Mouse (Mus musculus) heart, postnatal 14 days (tissue): Measurements from ENCODE around the gene Rack1. TPM values are rescaled to one million over a fixed set of nuclear protein-coding genes. Genes with fewer than 3 reads are reported as not detected.
"Not testable (repeated sequence)": the region's sequence is repeated elsewhere in the genome, so short reads cannot be mapped to it uniquely, and the experiment has no call there.

Experiments
- DNase-seq, 2 experiments: peaks; one replicate each; pipeline ENCODE4 v3.0.0; 2021 to 2022
- intact Hi-C: fragments of 180-260 bp; cut with DNase I; formaldehyde crosslinking; loops from one replicate; pipeline ENCODE4 v1.15.1; 2025
- long read RNA-seq, 2 experiments: library from polyadenylated mRNA; stranded (forward); transcript quantifications; one replicate each; pipeline ENCODE4 v2.0.0; 2021
- total RNA-seq, 2 experiments: library from RNA; stranded (reverse); gene quantifications; 2 replicates each; pipeline ENCODE4 v1.2.3; 2021

Rack1 gene
- 100 to 1,000 TPM; 400 to 478 TPM for total RNA-seq
- long read RNA-seq, experiment 1, transcript Rack1-201 (8 exons, 1,447 nt) = major isoform, 97 of 107 reads
- long read RNA-seq, experiment 1, partial matches to known transcripts = 7 of 107 reads
- long read RNA-seq, experiment 1, other reads (novel, unspliced or antisense) = 2 of 107 reads
- long read RNA-seq, experiment 2, transcript Rack1-201 (8 exons, 1,447 nt) = major isoform, 74 of 82 reads
- long read RNA-seq, experiment 2, partial matches to known transcripts = 6 of 82 reads
- long read RNA-seq, experiment 2, other reads (novel, unspliced or antisense) = 1 of 82 reads

DNA sequence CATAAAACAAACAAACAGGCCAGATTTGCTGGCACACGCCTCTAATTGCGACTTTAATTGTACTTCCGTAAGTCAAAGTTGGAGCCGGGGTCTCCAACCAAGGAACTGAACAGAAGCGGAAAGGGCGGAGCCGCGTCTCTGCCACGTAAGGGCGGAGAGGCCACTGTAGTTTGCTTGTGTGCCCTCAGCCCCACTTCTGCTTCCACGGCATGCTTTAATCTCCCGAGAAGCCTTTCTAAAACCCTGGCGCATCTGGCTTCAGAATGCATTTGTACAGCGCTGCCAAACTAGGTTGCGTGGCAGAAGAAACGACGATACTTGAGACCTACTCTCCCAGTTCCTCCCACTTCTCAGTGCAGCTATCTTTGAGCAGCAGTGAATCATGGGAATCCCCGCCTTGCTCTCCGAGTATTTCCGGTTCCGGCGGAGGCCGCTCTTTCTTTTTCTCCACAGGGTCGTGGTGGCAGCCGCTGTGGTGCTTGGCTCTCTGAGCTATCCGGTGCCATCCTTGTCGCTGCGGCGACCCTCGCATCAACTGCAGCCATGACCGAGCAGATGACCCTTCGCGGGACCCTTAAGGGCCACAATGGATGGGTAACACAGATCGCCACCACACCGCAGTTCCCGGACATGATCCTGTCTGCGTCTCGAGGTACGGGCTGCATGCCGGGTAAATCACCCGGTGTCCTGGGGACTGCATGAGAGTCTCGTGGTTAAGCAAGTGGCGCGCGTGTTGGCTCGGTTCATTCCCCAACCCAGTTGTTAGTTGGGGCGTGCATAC lies at the start of gene Rack1:
Gene Rack1, plus strand, starts transcription at position 412 of the 781 bp plus-strand sequence.
- peak; percentile 85 to 89 for DNase-seq
- intact Hi-C loops = loop anchor here (2.0 to 10.0 kb wide), 3 partner anchors 15 to 465 kb away; partner anchors contain the start of gene Zfp62

DNA sequence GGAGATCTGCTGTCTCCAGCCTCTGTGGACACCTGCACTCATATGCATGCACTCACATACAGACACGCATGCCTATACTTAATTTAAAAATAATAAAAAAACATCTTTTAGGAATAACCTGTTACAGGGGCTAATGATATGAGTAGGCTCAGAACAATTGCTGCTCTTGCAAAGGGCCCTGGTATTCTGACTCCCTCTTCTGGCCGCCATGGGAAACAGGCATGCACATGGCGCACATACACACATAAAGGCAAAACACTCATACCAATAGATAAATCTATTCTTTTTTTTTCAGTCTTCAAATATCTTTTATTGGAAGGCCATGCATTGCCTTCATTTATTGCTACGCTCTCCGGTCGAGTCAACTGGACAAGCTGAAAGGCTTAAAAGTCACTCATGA lies 49.7 kb upstream of the Rack1 start:
- intact Hi-C loops = no loop called here
- no peak for DNase-seq

DNA sequence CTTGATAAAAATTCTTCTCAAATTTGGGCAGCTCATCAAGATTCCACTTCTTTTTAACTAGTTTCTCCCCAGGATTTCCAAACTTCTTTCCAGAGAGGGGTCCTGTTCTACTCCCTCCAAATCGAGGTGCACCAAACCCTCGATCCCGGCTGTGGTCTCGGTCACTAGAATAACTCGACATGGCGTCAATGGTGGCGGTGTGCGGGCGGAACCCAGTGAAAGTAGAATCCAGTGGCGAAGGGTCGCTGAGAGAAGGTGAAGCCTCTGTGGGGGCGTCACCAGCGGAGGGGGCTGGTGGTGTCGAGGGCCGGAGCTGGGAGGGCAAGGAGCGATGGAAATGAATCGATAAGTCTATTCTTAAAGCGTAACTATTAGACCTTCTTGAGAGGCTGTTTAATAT lies 46.6 kb upstream of the Rack1 start:
- intact Hi-C loops = not testable (repeated sequence)

DNA sequence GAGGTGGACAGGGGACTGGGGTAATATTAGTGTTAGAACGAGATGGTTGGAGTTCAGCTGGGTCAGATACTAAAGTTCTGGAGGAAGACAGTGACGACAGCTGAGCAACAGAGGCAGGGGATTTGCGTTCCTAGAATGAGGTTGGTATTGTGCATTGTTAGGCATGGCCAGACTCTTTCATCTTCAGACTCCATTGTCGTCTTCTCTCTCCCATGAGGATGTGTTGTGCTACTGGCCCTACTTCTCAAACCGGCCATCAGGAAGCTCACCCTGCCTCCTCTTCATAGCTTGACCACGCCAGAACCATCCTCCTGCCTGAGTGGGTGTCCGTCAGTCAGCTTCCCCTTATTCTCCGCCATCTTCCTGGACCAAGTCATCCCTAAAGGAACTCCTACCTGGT lies 41.1 kb upstream of the Rack1 start:
- no peak for DNase-seq
- intact Hi-C loops = no loop called here

More for the DNA sequence above, 46.6 kb upstream of the Rack1 start:
- not testable (repeated sequence) for DNase-seq

DNA sequence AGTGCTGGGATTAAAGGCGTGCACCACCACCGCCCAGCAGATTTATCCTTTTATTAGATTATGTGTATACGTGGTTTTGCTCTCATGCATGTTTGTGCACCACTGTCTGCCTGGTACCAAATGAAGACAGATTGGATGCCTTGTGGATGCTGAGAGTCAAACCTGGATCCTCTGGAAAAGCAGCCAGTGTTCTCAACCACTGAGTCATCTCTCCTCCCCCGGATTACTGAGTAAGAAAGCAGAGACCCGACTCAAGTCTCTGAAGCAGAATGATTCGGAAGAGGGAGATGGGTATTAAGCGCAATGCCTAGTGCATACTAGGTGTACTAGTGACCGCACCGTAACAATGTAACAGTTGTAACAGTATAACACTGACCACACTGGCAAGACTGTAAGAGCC lies 36.0 kb upstream of the Rack1 start:
- intact Hi-C loops = no loop called here
- DNase-seq = no peak

DNA sequence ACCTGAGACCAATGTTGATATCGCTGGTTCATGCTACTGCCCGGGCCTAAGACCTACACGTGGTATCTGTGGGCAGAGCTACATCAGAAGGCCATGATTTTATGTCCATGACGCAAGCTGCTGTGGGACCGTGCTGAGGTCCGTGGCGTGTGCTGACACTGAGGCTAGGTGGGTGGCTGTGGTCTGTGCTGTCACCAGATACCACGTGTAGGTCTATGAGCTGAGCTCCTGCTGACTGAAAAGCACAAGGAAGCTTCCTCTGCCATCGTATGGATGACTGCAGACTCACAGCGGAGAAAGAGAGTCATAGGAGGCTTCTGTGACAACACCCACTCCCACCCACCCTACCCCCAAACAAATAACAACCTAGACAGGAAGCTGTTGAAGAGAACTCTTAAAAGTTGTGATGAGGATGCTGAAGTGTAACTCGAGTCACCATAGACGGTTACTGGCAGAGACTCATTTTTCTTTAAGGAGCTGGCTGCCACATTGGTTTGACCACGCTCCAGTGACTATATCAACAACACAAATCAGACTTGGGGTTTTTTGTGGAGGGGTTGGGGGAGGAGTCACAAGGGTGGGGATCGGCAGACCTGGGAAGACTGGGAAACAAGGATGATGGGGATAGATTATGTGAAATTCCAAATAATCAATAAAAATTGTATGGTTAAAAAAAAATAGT lies 32.8 kb upstream of the Rack1 start:
- intact Hi-C loops = no loop called here
- no peak for DNase-seq

DNA sequence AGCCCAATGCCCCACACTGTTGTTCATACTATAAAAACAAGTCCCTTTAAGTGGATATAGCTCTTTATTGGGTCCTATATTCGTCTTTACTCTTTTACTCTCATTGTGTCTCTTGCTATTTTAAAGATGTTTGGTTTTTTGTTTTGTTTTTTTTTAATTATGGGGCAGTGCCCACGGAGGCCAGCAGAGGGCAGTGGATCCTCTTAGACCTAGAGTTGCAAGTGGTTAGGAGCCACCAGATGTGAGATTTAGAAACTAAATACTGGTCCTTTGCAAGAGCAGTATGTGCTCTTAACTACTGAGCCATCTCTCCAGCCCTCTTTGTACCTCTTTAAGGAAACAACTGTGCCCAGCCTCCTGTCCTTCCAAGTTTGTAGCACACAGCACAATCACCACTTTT lies 28.4 kb upstream of the Rack1 start:
- DNase-seq = peak; percentile 19 to 38
- intact Hi-C loops = no loop called here

DNA sequence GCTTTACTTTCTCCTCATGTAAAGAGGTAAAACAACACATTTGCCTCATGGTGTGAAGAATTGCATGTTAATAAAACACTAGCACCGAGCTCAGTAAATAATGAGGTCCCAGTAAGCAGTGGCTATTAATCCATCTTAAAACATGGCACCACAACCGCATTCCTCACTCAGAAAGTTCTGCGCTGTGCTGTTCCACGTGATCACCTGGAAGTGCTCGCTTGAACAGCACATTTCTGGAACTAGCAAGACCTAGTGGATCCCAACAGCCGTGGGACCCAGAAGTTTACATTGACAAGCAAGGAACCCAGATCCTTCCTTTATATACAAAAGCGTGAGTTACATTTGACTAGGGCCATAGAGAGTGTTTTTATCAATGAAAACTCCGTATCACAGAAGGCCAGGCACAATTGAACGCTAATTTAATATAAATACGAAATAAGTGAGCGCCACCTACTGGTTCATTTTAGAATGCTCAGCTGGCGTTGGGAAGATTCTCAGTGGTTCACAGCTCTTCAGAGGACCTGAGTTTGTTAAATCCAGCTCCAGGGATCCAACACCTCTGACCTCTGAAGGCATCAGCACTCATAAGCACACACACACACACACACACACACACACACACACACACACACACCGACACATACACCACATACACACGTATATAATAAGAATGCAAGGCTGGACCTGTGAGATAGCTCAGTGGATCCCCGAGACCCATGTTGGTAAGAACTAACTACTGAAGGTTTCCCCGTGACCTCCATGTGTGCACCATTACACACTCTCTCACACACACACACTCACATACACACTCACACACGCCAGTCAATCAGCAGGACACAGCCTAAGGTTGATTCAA lies 25.5 kb upstream of the Rack1 start:
- intact Hi-C loops = no loop called here
- DNase-seq = peak; percentile 35 to 69

DNA sequence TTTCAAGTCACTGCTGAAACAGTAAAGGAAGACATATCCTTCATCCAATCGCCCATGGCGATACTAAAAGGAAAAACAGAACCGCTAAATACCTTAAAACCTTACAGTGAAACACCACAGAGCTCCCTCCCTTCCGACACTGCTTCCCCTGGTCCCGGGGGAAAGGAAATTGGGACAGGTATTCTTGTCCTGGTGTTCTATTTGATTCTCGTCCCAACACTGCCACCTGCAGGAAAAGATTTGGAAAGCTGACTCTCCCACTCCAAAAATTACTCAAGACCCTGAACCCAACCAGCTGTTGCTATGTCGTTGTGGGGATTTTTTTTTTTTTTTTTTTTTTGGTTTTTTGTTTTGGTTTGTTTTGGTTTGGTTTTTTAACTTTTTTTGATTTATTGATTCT lies 24.6 kb upstream of the Rack1 start:
- DNase-seq = peak; percentile 36 to 74
- intact Hi-C loops = no loop called here

DNA sequence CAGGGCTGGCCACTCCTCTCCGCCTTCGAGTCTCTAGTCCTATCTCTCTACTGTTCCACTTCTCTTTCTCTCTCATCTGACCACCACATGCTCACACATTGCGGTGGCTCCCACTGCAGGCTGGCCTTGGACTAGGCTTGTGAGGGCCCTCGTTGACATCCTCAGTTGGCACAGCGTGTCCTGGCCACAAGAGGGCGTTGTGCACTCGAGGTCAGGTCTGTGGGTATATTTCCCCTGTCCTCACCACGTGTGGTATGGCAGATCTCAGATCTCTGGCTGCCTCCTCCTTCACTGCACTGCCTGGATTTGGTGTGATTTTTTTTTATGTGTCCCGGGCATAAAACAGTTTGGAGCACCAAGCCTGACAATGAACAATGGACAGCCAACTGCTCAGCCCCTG lies 23.5 kb upstream of the Rack1 start:
- DNase-seq = no peak
- intact Hi-C loops = no loop called here

DNA sequence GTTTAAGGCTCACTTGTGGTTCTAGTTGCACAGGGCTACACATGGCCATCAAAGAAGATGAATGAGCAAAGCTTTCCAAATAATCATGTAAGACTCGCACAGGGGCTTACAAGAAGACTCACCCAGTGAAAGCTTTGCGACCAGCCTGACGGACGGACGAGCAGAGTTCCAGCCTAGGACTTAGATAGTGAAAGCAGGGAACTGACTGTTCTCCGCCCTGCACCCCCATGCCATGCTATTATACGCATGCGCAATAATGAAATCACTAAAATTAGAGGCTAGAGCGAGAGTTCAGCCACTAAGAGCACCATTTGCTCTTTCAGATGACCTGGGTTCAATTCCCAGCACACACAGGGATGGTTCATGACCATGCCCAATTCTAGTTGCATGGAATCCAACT lies 22.8 kb upstream of the Rack1 start:
- no peak for DNase-seq
- intact Hi-C loops = no loop called here

DNA sequence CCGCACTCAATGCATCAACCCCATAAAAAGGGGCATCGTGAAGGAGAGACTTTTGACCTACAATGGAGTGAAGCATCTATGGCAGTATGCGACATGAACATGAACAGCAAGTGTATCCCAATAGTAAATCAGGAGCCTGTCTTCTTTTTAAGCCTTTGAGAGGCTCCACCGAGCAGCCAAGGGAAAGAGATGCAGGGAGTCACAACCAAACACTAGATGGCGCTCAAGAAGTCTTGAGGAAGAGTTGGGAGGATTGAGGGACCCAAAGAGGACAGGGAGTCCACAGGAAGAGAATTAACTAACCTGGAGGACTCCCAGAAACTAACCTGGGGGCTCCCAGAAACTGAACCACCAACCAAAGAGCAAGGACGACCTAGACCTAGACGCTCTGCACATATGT lies 20.7 kb upstream of the Rack1 start:
- intact Hi-C loops = no loop called here
- peak in 1 of 2 experiments; percentile 41 for DNase-seq

DNA sequence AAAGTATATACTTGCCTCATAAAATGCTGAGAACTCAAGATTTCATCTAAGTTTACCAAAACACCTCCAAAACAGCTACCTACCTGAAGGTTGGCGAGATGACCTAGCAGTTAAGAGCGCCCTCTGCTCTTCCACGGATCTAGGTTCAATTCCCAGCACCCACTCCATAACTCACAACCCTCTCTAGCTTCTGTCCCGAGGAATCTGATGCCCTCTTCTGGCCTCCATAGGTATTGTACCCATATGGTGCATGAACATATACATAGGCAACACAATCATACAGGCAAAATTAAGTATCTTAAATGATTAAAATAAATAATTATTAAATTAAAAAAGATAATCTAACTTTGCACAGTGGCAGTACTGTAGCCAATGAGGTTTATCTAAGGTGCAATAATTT lies 17.9 kb upstream of the Rack1 start:
- intact Hi-C loops = no loop called here
- DNase-seq = no peak

DNA sequence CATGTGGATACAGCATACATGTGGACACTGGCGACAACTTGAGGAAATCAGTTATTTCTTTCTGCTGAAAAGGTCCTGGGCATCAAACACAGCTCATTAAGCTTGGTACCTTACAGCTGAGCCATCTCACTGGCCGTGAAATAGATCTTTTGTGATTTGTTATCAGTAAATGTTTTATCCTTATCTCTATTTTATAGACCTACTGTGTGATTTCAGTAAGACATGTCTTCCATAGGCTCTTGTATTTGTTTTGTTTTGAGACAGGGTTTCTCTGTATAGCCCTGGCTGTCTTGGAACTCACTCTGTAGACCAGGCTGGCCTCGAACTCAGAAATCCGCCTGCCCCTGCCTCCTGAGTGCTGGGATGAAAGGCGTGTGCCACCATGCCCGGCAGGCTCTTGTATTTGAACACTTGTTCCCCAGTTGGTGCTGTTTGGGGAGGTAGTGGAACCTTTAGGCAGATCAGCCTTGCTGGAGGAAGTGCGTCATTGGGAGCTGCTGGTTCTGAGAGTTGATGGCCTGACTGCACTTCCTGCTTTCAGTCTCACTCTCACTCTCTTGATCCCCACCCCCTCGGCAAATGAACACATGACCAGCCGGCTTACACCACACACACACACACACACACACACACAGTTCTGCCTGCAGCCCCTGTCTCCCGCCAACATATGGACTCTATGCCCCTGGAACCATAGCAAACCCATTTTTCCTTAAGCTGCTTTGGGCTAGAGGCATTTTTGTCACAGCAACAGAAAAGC lies 12.5 kb upstream of the Rack1 start:
- intact Hi-C loops = loop anchor here (5.0 kb wide), 1 partner anchor 315 kb away; no protein-coding TSS in a partner anchor
- DNase-seq = peak; percentile 34 to 44

DNA sequence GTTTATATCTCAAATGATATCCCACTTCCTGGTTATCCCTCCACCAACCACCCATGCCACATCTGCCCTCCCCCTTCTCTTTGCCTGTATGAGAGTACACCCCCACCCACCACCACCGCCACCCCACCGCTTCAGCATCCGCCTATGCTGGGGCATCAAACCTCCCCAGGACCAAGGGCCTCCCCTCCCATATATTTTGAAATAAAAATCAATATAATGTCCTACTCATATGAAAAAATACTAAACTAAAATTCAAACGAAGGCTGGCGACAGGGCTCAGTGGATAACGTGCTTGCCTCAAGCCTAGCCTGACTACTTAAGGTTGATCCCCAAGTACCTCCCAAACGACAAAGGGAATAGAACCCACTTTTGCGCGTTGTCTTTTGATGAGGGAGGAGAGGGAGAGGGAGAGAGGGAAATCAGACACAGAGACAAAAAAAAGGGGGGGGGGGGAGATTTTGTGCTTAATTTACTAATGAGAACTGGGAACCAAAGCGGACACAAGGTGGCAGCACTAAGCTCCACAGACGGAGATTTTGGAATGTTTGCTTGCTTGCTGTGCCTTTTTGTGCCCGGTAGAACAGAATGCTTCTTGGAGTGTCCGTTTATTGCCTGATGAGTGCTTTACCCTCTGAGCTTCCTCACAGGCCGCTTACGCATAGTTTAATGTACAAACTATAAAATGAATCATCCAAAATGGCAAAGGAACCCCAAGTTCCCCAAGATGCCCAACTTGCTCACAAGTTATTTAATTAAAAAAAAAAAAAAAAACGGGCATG lies 11.6 kb upstream of the Rack1 start:
- peak; percentile 77 to 84 for DNase-seq
- intact Hi-C loops = loop anchor here (5.0 kb wide), 1 partner anchor 314 kb away; no protein-coding TSS in a partner anchor

DNA sequence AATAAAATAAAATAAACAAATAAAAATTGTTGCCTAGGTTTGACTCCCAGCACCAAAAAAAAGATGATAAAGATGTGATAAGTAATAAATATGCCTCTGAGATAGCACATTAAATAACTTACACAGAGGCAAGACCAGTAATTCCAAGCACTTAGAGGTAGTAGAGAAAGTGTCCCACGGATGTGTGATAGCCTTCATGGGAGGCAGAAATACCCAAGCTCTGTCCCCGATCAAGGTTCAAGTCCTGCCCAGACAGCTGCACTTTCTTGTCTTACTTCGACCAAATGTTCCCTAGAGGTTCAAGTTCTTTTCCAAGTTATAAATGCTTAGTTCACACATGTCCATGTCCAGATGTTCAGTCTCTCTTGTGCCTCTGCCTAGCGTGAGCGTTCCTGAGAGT lies 10.9 kb upstream of the Rack1 start:
- intact Hi-C loops = loop anchor here (5.0 kb wide), 1 partner anchor 313 kb away; no protein-coding TSS in a partner anchor

DNA sequence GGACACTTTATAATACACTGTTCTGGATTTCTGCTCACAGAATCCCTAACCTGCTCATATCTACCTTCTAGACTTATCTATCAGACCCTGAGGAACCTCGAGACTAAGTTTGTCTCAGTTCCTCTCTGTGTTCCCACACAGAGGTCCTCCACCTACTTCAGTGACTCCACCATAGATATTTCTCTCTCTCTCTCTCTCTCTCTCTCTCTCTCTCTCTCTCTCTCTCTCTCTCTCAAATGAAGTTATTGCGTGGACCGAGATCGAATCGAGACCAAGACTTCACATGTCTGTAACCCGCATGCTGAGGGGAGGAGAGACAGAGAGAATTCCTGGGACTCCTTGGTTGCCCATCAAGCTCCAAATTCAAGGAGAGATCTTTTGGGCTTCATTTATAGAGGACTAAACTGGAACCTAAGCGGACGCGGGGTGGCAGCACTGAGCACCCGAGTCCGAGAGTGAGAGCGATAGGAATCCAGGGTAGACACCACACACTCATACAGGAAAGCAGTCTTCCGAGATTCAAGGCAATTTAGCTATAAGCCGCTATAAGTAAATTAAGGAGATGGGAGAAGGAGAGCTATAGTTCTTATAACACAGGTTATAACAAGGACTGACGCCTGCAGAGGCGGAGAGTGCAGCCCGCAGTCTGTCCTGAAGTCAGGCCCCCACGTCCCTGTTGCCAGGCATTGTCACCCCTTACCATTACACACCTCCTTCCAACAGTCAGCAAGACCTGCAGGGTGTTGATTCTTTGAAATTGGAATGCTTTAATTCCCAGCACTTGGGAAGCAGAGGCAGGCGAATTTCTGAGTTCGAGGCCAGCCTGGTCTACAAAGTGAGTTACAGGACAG lies 9.9 kb upstream of the Rack1 start:
- peak; percentile 88 to 92 for DNase-seq
- intact Hi-C loops = loop anchor here (1.0 to 10.0 kb wide), 4 partner anchors 69 to 475 kb away; partner anchors contain the start of gene Zfp62

More for the DNA sequence above, 10.9 kb upstream of the Rack1 start:
- no peak for DNase-seq
